Mouse (Mus musculus): Measurements from ENCODE around the gene Phrf1.

DNA sequence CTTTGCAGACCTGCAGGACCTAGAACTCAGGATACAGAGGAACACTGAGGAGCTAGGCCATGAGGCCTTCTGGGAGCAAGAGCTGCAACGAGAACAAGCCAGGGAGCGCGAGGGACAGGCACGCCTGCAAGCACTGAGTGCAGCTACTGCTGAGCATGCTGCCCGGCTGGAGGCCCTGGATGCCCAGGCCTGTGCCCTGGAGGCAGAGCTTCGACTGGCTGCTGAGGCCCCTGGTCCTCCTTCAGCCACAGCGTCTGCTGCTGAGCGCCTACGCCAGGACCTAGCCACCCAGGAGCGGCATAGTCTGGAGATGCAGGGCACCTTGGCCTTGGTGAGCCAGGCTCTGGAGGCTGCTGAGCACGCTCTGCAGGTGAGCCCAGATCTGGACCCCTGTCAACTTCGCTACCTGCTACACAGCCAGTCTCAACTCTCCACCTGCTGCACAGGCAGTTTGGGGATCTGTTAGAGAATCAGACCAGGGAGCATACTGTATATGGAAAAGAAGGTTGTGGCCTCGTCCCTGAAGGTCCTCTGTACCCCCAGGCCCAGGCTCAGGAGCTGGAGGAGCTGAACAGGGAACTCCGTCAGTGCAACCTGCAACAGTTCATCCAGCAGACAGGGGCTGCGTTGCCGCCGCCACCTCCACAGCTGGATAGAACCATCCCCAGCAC lies 11.1 kb upstream of the Phrf1 start:
- no peak for TF ChIP-seq MAX (IDR thresholded peaks at IDR 0.05; ENCODE audit: low read depth)
- no peak for TF ChIP-seq USF1 (IDR thresholded peaks at IDR 0.05; ENCODE audit: low read depth)
- no peak for TF ChIP-seq SRF (IDR thresholded peaks at IDR 0.05; ENCODE audit: control insufficient read depth, insufficient read length, low read depth)
- peak; percentile 78 for TF ChIP-seq POLR2AphosphoS2 (IDR thresholded peaks at IDR 0.05; ENCODE audit: insufficient read length, low read depth)
- no peak for TF ChIP-seq MYOG (IDR thresholded peaks at IDR 0.05; ENCODE audit: control insufficient read depth in 1 of 3, insufficient read depth in 1 of 3, insufficient read length in 2 of 3, low read depth in 2 of 3)

Measured in myocyte (in vitro differentiated cells).